Mouse (Mus musculus) gonadal fat pad, adult 2 months (tissue): ENCODE results near the gene 1700023F06Rik. TPM values are rescaled to one million over a fixed set of nuclear protein-coding genes. Genes with fewer than 3 reads are reported as not detected.

Source experiments
- DNase-seq: peaks from one replicate; pipeline ENCODE4 v3.0.0-alpha.2; 2012; ENCODE audit warnings: low read depth
- polyA plus RNA-seq: library from polyadenylated mRNA; depleted of rRNA; stranded (reverse); fragments of >200 nt; gene quantifications from 2 replicates; pipeline ENCODE4 v1.2.3, GENCODE M21; 2012

The 1700023F06Rik gene
- polyA plus RNA-seq, 1 experiment: 0.35 TPM

- no peak for DNase-seq
Measured at GRCm38 (mm10) chr11:103181911-103182310, 26.4 kb downstream of the 1700023F06Rik start.

- no peak for DNase-seq
Measured at GRCm38 (mm10) chr11:103181349-103181748, 27.0 kb downstream of the 1700023F06Rik start.

- no peak for DNase-seq
Measured at GRCm38 (mm10) chr11:103180426-103180825, 27.9 kb downstream of the 1700023F06Rik start.

GRCm38 (mm10) chr11:103178748-103179147, 29.6 kb downstream of the 1700023F06Rik start:
- no peak for DNase-seq

- DNase-seq: no peak
Measured at GRCm38 (mm10) chr11:103177815-103178485, 30.4 kb downstream of the 1700023F06Rik start.

GRCm38 (mm10) chr11:103177216-103177615, 31.1 kb downstream of the 1700023F06Rik start:
- no peak for DNase-seq

GRCm38 (mm10) chr11:103176510-103176909, 31.8 kb downstream of the 1700023F06Rik start:
- no peak for DNase-seq

- no peak for DNase-seq
Measured at GRCm38 (mm10) chr11:103175688-103176442, 32.5 kb downstream of the 1700023F06Rik start.

GRCm38 (mm10) chr11:103174891-103175391, 33.4 kb downstream of the 1700023F06Rik start:
- no peak for DNase-seq

- DNase-seq: no peak
Measured at GRCm38 (mm10) chr11:103174411-103174832, 33.9 kb downstream of the 1700023F06Rik start.

GRCm38 (mm10) chr11:103173771-103174344, 34.5 kb downstream of the 1700023F06Rik start:
- no peak for DNase-seq

GRCm38 (mm10) chr11:103173041-103173770, 35.2 kb downstream of the 1700023F06Rik start:
- DNase-seq: no peak

GRCm38 (mm10) chr11:103172392-103173040, 35.8 kb downstream of the 1700023F06Rik start:
- DNase-seq: no peak

- no peak for DNase-seq
Measured at GRCm38 (mm10) chr11:103171703-103172391, 36.5 kb downstream of the 1700023F06Rik start.

GRCm38 (mm10) chr11:103171286-103171620, 37.1 kb downstream of the 1700023F06Rik start:
- no peak for DNase-seq

GRCm38 (mm10) chr11:103170494-103171285, 37.7 kb downstream of the 1700023F06Rik start, which contains the start of gene Fmnl1:
TSS of gene Fmnl1 (plus strand) at chr11:103171107.
- DNase-seq: no peak

- DNase-seq: no peak
Measured at GRCm38 (mm10) chr11:103170111-103170493, 38.3 kb downstream of the 1700023F06Rik start.

- no peak for DNase-seq
Measured at GRCm38 (mm10) chr11:103169664-103170063, 38.7 kb downstream of the 1700023F06Rik start.

- no peak for DNase-seq
Measured at GRCm38 (mm10) chr11:103168690-103169390, 39.5 kb downstream of the 1700023F06Rik start.
